Mouse (Mus musculus) megakaryocyte, embryonic 14.5 days (primary cell): ENCODE results near the gene Peli1. TPM values are rescaled to one million over a fixed set of nuclear protein-coding genes. Genes with fewer than 3 reads are reported as not detected.
"Not testable (repeated sequence)": the region's sequence is repeated elsewhere in the genome, so short reads cannot be mapped to it uniquely, and the experiment has no call there.

Source experiments
- H3K27me3 ChIP-seq: replicated peaks from 2 replicates; pipeline ENCODE3; 2012; ENCODE audit warnings: inconsistent platforms
- H3K36me3 ChIP-seq: replicated peaks from 2 replicates; pipeline ENCODE3; 2012; ENCODE audit warnings: low read length, inconsistent platforms, mixed read lengths
- H3K4me1 ChIP-seq: 2 replicates; pipeline ENCODE4 v1.6.1; 2012; ENCODE audit warnings: inconsistent platforms
- H3K4me3 ChIP-seq: replicated peaks from 2 replicates; pipeline ENCODE3; 2012; ENCODE audit warnings: moderate library complexity, mild to moderate bottlenecking, inconsistent platforms
- H3K9me3 ChIP-seq: 2 replicates; pipeline ENCODE4 v1.6.1; 2012; ENCODE audit warnings: inconsistent platforms
- FLI1 ChIP-seq: IDR thresholded peaks from 2 replicates; pipeline ENCODE4 v1.6.1; 2012; ENCODE audit warnings: low read length, inconsistent platforms, mixed read lengths
- GATA1 ChIP-seq: IDR thresholded peaks from 3 replicates; pipeline ENCODE4 v1.6.1; 2012; ENCODE audit warnings: mixed read lengths, low read length, inconsistent platforms, borderline replicate concordance
- polyA plus RNA-seq: library from polyadenylated mRNA; stranded (reverse); fragments of >175 nt; gene quantifications from 2 replicates; pipeline ENCODE4 v1.2.3, GENCODE M21; 2012; ENCODE audit warnings: low replicate concordance; ENCODE audit not compliant: insufficient read depth

Peli1 gene
- polyA plus RNA-seq, 1 experiment = 13.1 TPM

GRCm38 (mm10) chr11:21178343-21178742 is 87.3 kb downstream of the Peli1 start:
- Histone ChIP-seq H3K4me3 (peak overlapping the region; percentile 47), H3K27me3 (no peaks in the 10 kb centered on the region), H3K4me1 (peaks cover 94% of the 10 kb centered on the region), H3K9me3 (no peaks in the 10 kb centered on the region), H3K36me3 (peaks cover 2% of the 10 kb centered on the region)
- TF ChIP-seq FLI1 (no peak), GATA1 (no peak)

GRCm38 (mm10) chr11:21178998-21179645 is 88.0 kb downstream of the Peli1 start:
- H3K27me3 ChIP-seq = no peaks in the 10 kb centered on the region
- no peaks in the 10 kb centered on the region for H3K36me3 ChIP-seq
- peaks cover 94% of the 10 kb centered on the region for H3K4me1 ChIP-seq
- no peak for TF ChIP-seq GATA1
- H3K4me3 ChIP-seq = peak overlapping the region; percentile 75
- H3K9me3 ChIP-seq = no peaks in the 10 kb centered on the region

- not testable (repeated sequence) for H3K9me3 ChIP-seq, H3K27me3 ChIP-seq, H3K4me3 ChIP-seq, H3K36me3 ChIP-seq
- H3K4me1 ChIP-seq = peaks cover 94% of the 10 kb centered on the region
These were observed 88.8 kb downstream of the Peli1 start for GRCm38 (mm10) chr11:21179873-21180272.

GRCm38 (mm10) chr11:21180650-21181049 is 89.6 kb downstream of the Peli1 start:
- Histone ChIP-seq H3K4me3 (peak overlapping the region; percentile 33), H3K27me3 (no peaks in the 10 kb centered on the region), H3K9me3 (peaks cover 4% of the 10 kb centered on the region), H3K4me1 (peaks cover 94% of the 10 kb centered on the region), H3K36me3 (peaks cover 3% of the 10 kb centered on the region)
- no peak for TF ChIP-seq GATA1
- no peak for TF ChIP-seq FLI1

- peaks cover 13% of the 10 kb centered on the region for H3K9me3 ChIP-seq
These were observed 90.5 kb downstream of the Peli1 start for GRCm38 (mm10) chr11:21181616-21182015.

GRCm38 (mm10) chr11:21182709-21183108 is 91.6 kb downstream of the Peli1 start:
- no peaks in the 10 kb centered on the region for H3K27me3 ChIP-seq
- no peak overlapping the region for H3K4me3 ChIP-seq
- TF ChIP-seq FLI1 = no peak
- TF ChIP-seq GATA1 = no peak
- peaks cover 80% of the 10 kb centered on the region for H3K4me1 ChIP-seq
- peaks cover 18% of the 10 kb centered on the region for H3K9me3 ChIP-seq
- peaks cover 9% of the 10 kb centered on the region for H3K36me3 ChIP-seq

More at GRCm38 (mm10) chr11:21181616-21182015, 90.5 kb downstream of the Peli1 start:
- Histone ChIP-seq H3K36me3 (peaks cover 9% of the 10 kb centered on the region), H3K4me1 (peaks cover 91% of the 10 kb centered on the region), H3K27me3 (no peaks in the 10 kb centered on the region), H3K4me3 (no peak overlapping the region)
- TF ChIP-seq GATA1 (no peak), FLI1 (no peak)

GRCm38 (mm10) chr11:21191821-21192220 is 100.7 kb downstream of the Peli1 start:
- H3K4me3 ChIP-seq, H3K27me3 ChIP-seq: not testable (repeated sequence)
- peaks cover 22% of the 10 kb centered on the region for H3K4me1 ChIP-seq
- H3K9me3 ChIP-seq = peaks cover 39% of the 10 kb centered on the region
- peaks cover 19% of the 10 kb centered on the region for H3K36me3 ChIP-seq

- Histone ChIP-seq H3K36me3 (peaks cover 8% of the 10 kb centered on the region), H3K9me3 (peaks cover 22% of the 10 kb centered on the region), H3K27me3 (no peaks in the 10 kb centered on the region), H3K4me3 (no peak overlapping the region), H3K4me1 (peaks cover 31% of the 10 kb centered on the region)
- TF ChIP-seq FLI1 = no peak
- TF ChIP-seq GATA1 = no peak
These were observed 103.8 kb downstream of the Peli1 start for GRCm38 (mm10) chr11:21194851-21195250.

Other genes starting within 250 kb of the Peli1 start
- 0.94 and 1.1 TPM in 2 replicates for gene Vps54, start 148.0 kb downstream of the Peli1 start, polyA plus RNA-seq